Mouse (Mus musculus): ENCODE data around the gene Tmem119. TPM values are rescaled to one million over a fixed set of nuclear protein-coding genes. Genes with fewer than 3 reads are reported as not detected.

Tmem119 gene
- 10 to 100 TPM; 18.4 to 23.9 TPM for total RNA-seq (2021)

- no peak for DNase-seq (ENCODE audit: extremely low spot score in 1 of 2, low spot score in 1 of 2)
Observed at GRCm38 (mm10) chr5:113800280-113800679, at the start of gene Tmem119. Gene Tmem119 (minus strand): TSS chr5:113800516.

- DNase-seq (ENCODE audit: extremely low spot score in 1 of 2, low spot score in 1 of 2): no peak
Observed at GRCm38 (mm10) chr5:113847636-113848035, 47.3 kb upstream of the Tmem119 start.

- DNase-seq (ENCODE audit: extremely low spot score in 1 of 2, low spot score in 1 of 2): no peak
Observed at GRCm38 (mm10) chr5:113846656-113847055, 46.3 kb upstream of the Tmem119 start.

GRCm38 (mm10) chr5:113845627-113846026 lies 45.3 kb upstream of the Tmem119 start:
- no peak for DNase-seq (ENCODE audit: extremely low spot score in 1 of 2, low spot score in 1 of 2)

- DNase-seq (ENCODE audit: extremely low spot score in 1 of 2, low spot score in 1 of 2): peak; percentile 44 to 80
Observed at GRCm38 (mm10) chr5:113844721-113845120, 44.4 kb upstream of the Tmem119 start.

GRCm38 (mm10) chr5:113844106-113844505 lies 43.8 kb upstream of the Tmem119 start:
- no peak for DNase-seq (ENCODE audit: extremely low spot score in 1 of 2, low spot score in 1 of 2)

- DNase-seq (ENCODE audit: extremely low spot score in 1 of 2, low spot score in 1 of 2): no peak
Observed at GRCm38 (mm10) chr5:113842906-113843305, 42.6 kb upstream of the Tmem119 start.

GRCm38 (mm10) chr5:113842244-113842643 lies 41.9 kb upstream of the Tmem119 start:
- DNase-seq (ENCODE audit: extremely low spot score in 1 of 2, low spot score in 1 of 2): no peak

GRCm38 (mm10) chr5:113841243-113842225 lies 41.2 kb upstream of the Tmem119 start:
- no peak for DNase-seq (ENCODE audit: extremely low spot score in 1 of 2, low spot score in 1 of 2)

GRCm38 (mm10) chr5:113840443-113840842 lies 40.1 kb upstream of the Tmem119 start:
- DNase-seq (ENCODE audit: extremely low spot score in 1 of 2, low spot score in 1 of 2): no peak

GRCm38 (mm10) chr5:113836961-113837360 lies 36.6 kb upstream of the Tmem119 start:
- DNase-seq (ENCODE audit: extremely low spot score in 1 of 2, low spot score in 1 of 2): no peak

GRCm38 (mm10) chr5:113833316-113833947 lies 33.1 kb upstream of the Tmem119 start:
- no peak for DNase-seq (ENCODE audit: extremely low spot score in 1 of 2, low spot score in 1 of 2)

GRCm38 (mm10) chr5:113832490-113832901 lies 32.2 kb upstream of the Tmem119 start, which contains the start of gene Selplg:
Gene Selplg (minus strand): TSS chr5:113832644.
- DNase-seq (ENCODE audit: extremely low spot score in 1 of 2, low spot score in 1 of 2): no peak

GRCm38 (mm10) chr5:113831741-113832140 lies 31.4 kb upstream of the Tmem119 start:
- DNase-seq (ENCODE audit: extremely low spot score in 1 of 2, low spot score in 1 of 2): no peak

- DNase-seq (ENCODE audit: extremely low spot score in 1 of 2, low spot score in 1 of 2): no peak
Observed at GRCm38 (mm10) chr5:113830796-113831195, 30.5 kb upstream of the Tmem119 start.

GRCm38 (mm10) chr5:113830292-113830643 lies 30.0 kb upstream of the Tmem119 start:
- DNase-seq (ENCODE audit: extremely low spot score in 1 of 2, low spot score in 1 of 2): no peak

- no peak for DNase-seq (ENCODE audit: extremely low spot score in 1 of 2, low spot score in 1 of 2)
Observed at GRCm38 (mm10) chr5:113829566-113830291, 29.4 kb upstream of the Tmem119 start.

GRCm38 (mm10) chr5:113828481-113828880 lies 28.2 kb upstream of the Tmem119 start:
- DNase-seq (ENCODE audit: extremely low spot score in 1 of 2, low spot score in 1 of 2): no peak

- DNase-seq (ENCODE audit: extremely low spot score in 1 of 2, low spot score in 1 of 2): no peak
Observed at GRCm38 (mm10) chr5:113827991-113828411, 27.7 kb upstream of the Tmem119 start.

GRCm38 (mm10) chr5:113826619-113827018 lies 26.3 kb upstream of the Tmem119 start:
- DNase-seq (ENCODE audit: extremely low spot score in 1 of 2, low spot score in 1 of 2): no peak

GRCm38 (mm10) chr5:113825558-113825957 lies 25.2 kb upstream of the Tmem119 start:
- DNase-seq (ENCODE audit: extremely low spot score in 1 of 2, low spot score in 1 of 2): no peak

Data from layer of hippocampus, postnatal 25 days (tissue).